Mouse (Mus musculus) lung, postnatal 10 days (tissue): ENCODE results near the gene Magi1.
A peak's percentile ranks its signal among the peaks of the same experiment; 100 is the strongest.

Experiments used
- DNase-seq: peaks from one replicate; pipeline ENCODE4 v3.0.0; 2021

Magi1 gene

DNA sequence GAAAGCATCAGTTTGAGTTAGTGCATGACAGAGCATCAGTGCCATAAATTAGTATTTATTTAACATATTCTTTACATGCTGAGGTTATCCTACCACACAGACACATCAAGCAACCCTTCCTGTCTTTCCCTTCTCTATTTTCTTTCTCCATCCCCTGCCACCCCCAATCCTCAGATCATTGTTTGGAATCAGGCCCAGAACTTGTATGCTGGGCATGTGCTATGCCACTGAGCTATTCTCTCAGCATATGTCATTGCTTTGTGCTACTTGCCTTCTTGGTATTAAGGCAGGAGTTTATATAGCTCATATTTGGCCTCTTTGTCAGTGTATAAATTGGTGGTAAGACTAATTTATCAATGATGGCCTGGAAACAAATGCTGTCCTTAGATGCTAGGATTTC is 494.0 kb downstream of the Magi1 start:
- no peak for DNase-seq

DNA sequence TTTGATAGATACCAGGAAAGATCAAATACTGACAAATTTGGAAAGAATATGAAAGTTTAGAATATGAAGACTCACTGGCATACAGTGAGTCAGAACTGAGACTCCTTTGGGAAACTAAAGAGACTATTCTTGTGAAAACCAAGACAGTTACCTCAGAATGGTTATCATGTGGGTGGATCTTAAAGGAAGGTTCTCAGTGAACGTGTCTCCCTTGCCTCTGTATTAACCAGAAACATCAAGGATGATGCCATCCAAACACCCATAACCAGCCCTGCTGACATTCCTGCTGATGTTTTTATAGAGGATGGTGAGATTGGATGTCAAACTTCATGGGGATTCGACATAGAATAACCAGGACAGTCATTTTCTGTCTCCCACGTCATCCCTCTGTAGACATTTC is 496.7 kb downstream of the Magi1 start:
- no peak for DNase-seq

DNA sequence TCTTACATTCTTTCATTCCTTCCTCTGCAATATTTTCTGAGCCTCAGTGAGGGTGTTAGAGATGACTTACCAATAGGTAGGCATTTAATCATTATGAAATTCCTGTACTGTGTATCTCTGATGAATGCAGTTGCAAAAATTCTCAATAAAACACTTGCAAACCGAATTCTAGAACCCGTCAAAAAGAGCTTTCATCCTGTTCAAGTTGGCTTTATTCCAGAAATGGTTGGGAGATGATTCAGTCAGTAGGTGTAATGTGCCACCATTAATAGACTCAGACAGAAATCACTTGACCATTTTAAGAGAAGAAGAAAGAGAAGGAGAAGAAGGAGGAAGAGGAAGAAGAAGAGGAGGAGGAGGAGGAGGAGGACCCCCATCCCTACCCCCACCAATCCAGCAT is 497.5 kb downstream of the Magi1 start:
- no peak for DNase-seq

DNA sequence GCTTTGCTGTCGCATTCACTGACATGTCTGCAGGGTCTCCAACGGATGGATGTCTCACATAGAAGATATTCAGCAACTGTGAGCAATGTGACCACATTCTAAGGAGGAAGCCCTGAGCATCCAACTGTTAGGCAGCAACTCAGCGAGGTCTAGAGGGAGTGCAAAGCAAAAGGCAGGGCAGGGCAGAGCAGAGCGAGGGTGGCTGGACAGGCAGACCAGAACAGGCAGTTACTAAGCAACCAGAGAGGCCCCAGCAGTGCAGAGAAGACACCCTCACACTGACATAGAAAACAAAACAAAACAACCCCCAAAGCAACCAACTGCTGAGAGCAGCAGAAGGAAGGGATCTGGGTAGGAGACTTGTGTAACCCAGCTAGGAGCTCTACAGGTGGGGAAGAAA is 512.6 kb downstream of the Magi1 start:
- DNase-seq, result no peak

DNA sequence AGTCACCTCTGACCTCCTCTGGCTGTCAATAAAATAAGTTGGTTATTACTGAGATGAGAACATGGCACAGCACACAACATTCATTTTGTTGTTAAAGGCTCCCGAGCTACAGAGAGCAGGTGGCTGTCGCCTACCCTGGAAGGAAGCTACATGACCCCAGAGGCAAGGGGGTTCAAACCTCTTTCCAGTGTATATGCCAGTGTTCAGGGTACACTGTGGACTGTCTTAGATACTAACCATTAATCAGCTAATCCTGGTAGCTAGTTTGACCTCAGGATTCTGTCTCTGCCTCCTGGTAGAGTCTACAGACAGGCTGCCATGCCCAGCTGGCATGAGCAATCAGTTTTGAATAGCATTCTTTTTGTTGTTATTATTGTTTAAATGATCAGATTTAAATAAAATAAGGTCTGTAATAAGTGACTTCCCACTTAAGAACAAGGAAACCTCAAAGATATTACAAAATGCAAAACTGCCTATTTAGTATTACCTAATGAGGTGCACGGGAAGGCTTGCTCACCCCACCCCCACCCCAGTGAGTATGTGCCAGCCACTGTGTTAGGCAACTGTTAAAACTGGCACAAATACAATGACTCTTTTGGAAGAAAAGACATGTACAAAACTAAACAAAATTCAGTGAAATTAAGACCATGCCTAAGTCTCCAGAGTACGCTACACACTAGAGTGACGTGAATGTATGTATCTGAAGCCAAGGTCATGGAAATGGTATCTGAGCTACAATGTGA is 513.3 kb downstream of the Magi1 start:
- DNase-seq, result no peak

DNA sequence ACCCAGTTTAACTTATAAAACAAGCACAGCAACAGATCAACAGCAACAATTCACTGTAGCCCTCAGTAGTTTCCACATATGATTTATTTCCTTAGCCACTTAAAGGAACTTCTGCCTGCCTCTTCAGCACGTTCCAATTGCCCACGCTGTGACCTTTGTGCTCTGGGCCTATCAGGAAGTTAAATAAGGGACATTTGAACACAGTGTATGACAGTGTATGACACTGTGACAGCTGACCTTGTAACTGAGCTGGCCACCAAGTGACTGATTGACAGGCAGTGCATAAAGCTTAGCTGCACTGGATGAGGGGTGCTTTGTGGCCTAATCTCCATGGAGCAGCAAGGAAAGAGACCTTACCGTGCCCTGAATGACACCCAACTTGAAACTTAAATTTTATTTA is 525.6 kb downstream of the Magi1 start:
- no peak for DNase-seq

DNA sequence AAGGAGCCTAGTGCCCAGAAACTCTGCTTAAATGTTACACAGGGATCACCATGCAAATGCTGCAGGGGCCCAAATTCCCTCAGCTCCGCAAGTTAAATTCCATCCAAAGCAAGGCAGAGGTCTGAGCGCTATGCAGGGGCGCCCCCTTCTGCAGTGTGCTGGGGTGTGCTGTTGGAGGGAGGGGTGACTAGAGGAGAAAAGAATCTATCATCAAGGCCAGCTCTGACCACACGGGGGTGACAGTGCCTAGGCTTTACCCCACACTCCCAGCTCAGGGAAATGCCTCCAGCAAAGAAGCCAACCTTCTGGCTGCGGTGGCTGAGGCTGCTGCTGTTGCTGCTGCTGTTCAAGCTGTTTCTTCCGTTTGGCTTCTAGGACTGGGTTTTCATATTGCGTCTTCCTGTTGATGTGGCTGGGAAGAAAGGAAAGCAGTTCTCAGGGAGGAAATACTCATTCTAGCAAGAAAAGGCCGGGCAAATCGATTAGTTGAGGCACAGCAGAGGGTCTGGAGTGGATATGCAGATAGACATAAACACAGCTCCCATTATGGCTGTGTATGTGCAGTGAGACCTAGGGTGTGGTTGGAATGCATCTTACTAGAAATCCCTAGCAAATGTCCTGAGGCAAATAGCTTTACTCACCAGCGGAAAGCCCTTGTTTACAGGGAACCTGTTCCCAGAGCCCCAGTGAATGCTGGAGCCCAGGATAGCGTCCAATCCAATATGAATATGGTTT is 526.2 kb downstream of the Magi1 start:
- peak; percentile 92 for DNase-seq

DNA sequence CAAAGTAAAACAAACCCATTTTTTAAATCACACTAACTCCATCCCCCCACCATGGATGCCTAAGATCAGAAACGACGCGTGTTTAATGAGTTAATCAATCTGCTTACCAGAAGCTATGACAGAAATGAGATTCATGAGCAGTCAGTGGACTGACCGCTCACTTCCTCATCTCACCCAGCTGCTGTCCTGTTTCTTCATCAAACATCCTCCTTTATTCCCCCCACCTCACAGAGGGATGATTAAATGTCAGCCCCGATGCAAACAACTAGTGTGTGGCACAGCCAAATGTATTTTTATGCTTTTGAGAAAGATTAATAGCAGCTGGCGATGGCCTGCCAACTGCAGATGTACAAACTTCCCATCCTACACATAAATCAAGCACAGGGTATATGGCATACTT is 540.6 kb downstream of the Magi1 start:
- no peak for DNase-seq

DNA sequence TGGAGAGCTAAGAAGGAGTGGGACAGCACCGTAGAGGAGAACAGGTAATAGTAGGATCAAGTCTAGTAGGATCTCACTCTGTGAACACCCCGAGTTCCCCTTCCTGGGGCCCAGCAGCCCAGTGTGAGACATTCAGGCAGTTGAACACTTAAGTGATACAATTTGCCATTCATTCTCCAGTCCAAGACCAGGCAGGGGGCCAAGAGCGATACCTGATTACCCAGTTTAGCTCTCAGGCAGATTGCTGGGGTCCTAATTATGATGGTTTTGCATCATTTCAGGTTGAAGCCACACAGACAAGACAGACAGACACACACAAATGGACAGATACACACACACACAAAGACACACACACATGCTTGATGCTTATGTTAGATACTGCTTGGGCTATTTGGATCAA is 543.9 kb downstream of the Magi1 start:
- no peak for DNase-seq

DNA sequence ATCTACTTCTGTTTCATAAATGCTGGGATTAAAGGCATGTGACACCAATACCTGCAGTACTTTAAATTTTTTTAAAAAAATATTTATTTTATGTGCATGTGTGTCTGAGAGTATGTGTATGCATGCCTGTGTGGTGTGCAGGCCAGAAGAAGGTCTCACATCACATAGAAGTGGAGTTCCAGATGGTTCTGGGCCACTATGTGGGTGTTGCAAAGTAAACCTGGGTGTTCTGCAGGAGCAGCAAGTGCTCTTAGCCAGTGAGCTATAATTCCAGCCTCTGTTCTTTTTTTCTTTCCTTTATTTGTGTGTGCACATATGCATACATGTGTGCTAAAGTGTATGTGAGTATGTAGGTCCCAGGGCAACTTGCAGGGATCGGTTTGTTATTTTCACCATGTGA is 546.6 kb downstream of the Magi1 start:
- no peak for DNase-seq

DNA sequence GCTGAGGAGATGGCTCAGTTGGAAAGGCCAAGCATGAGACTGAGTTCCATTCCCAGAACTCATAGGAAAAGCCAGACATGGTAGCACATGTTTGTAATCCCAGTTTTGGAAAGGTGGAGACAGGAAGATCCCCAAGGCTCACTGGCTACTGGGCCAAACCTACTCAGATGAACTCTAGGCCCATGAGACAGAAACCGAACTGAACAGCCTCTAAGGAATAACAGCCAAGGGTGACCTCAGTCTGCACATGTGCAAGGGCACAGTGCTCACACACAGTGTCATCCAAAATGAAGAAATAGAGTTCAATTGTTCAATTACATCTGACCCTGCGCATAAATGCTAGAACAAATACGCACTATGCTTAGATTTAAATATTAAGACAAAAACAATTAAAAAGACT is 547.6 kb downstream of the Magi1 start:
- DNase-seq, result no peak

DNA sequence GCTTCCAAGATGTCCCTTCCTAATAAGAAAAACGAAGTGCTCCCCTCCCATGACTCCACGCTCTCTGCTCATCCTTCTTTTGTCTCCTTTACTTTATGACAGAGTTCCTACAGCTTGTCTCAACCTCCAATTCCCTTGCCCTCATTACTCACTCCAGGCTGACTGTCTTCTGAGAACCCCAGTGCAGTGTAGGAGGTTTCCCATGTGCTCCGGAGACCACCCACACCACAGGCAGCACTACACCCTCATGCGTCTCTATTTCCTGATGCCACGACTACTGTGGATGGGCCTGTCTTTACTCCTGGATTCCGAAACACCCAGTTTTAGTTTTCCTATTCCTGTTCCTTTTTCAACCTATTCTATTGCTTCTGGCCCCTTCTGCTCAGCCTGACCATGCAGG is 549.9 kb downstream of the Magi1 start:
- DNase-seq, result no peak

DNA sequence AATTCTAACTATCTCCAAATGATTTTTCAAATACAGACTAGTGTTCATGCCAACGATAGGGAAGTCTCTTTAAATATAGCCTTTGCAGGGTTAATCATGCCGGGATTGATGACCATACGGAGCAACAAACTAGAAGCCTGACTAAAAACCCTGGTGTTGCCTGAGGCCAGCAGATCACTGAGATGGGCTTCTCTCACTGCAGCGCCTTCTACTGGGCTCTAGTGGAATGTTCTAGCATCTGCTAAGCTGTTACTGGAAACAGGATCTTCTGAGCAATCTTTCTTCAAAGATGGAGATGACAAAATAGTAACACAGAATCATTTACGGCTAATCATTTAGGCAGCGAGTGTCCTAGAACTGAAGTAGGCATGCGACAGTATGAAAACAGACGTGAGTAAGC is 554.0 kb downstream of the Magi1 start:
- DNase-seq, result peak; percentile 34

DNA sequence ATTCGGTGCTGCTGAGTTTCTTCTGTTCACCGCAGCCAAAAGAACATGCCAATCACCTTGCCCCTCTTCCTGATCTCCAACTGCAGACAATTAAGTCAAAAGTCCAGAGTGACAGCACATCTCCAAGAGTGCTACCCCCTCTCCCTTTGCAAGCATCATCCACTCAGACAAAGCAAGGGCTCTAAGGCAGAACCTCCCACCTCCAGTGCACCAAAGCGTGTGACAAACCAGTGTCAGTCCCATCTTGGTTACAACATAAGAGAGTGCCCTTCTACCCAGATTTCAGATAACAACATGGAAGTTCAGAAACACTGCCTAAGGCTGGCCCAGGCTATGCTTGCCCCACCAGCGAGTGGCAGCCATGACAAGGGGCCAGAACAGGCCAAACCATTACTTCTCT is 554.9 kb downstream of the Magi1 start:
- no peak for DNase-seq

DNA sequence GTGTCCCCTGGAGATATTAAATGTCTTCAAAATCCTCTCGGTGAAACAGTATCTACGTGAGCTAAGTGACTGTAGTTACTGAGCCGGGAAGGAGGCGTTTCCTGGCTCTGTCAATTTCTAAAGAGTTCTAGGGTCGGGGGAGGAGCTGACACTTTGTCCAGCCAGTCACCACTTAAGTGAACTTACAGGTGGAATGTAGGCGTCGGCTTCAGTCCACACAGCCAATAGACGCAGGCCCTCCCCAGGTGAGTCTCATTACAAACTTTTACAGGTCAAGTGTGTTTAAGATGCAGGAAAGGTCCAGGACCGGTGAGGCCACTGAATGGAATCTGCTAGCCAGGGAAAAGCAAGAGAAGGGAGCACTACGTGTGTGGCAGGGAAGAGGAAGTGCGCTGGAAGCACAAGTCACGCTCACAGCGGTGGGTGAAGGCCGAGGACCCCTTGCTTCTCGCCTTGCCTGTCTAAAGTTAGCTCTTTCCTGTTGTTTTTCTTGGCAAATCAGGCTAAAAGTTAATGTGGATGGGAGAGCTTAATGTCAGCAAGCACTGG is 556.0 kb downstream of the Magi1 start:
- DNase-seq, result peak; percentile 56

DNA sequence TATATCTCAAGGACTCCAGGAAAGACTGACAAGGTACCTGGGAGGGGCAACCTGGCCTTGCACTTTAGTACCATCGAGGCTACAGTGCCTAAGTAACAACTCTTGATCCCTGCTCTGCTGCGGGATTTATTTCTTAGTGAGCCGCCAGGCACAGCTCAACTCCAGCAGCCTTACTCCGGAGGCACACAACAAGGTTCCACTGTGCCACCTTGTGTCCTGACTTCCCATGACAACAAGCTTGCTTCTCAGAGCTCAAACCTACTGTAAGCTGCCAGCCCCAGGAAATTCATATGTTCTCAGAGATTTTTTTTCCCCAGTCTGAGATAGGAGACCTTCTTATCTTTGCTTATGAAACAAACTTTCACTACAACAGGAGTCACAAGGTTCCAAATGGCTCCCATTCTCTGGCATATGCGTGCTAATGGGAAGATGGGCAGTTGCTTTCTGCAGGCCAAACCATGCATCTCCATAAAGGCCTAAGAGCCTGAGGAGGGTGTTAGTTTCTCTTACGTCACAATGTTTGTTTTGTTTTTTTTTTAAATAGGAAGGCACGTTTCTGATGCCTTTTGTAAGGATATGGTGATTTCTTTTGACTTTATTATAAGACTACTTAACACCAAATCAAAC is 556.8 kb downstream of the Magi1 start:
- peak; percentile 24 for DNase-seq

DNA sequence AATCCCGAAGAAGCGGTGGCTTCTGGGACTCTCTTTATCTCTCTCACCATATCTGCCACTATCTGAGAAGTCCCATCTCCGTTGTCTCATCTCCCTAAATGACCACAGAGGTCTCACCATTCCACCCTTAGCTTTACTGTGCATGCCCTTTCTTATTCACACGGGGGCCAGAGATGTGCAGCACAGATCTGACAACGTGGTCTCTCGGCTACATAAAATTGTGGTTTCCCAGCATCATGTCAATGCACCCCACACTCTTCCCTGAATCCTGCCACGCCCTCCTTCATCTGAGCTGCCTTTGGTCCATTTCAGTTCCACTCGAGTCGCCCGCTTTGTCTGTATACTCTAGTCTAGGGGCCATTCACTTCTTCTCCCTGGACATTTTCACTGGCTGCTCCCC is 557.6 kb downstream of the Magi1 start:
- DNase-seq, result no peak

DNA sequence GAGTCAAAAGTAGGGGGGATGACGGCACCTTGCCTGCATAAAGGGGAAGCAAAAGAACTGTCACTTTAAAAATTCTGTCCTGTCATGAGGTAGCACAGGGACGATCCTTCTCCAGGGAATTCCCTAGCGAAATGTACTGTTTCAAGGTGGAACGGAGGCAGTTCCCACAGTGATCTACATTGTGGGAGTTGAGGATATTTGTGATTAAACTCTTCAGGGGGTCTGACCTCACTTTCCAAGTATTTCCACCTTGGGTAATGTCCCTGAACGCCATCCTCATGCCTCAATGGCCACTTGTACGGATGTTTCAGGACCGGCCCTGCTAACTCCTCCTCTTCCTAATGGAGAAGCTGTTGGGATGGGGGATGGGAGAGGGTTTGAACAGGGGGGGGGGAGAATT is 559.0 kb downstream of the Magi1 start:
- DNase-seq, result no peak

DNA sequence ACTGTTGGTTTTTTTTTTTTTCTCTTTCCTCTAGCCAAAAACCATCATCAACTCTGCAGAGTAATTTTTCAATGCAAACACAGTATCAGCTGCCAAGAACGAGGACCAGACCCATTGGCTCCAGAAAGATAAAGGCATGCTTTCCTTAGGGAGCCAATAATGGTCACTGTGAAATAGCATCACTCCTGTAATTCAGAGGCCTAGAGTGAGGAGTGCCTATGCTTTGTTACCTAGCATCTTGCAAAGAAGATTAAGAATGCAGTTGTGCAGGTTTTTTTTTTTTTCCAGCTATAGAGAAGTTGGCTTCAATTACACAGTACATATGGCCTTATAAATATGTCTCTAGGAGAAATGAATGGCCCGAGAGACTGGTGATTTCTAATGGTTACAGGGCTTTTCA is 560.5 kb downstream of the Magi1 start:
- DNase-seq, result no peak

DNA sequence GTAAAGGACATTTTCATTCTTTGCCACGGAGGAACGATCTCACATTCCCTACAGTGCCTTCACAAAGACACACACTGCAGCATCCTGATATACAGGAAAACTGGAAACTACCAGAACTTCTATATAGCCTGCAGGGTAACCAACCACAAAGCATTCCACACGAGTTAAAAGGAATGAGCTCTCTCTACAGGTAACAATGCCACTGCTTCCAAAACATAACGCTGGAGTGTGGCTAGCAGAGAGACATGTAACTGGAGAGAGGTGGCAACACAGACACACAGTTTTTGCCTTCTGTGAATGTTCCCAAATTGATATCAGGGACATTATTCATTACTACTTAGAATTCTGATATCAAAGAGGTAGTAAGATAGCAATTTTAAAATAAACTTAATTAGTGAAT is 564.2 kb downstream of the Magi1 start:
- DNase-seq, result no peak

DNA sequence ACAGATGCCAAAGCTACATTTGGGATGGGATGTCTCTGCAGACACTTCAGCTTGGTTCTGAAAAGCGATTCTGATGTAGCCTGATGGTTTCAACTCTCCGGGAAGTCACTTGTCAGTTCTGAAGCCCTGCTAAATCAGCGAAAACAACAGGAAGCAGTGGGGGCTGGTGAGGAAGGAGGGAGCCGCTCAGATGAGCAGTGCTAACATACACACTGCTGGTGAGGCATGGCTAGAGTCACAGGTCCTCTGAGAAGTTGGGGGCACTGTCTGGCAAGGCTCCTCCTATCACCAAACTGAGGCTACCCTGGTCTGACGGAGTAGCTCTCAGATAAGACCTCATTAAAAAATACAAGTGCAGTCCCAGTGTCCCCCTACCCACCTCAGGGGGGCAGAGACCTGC is 565.3 kb downstream of the Magi1 start:
- peak; percentile 16 for DNase-seq

DNA sequence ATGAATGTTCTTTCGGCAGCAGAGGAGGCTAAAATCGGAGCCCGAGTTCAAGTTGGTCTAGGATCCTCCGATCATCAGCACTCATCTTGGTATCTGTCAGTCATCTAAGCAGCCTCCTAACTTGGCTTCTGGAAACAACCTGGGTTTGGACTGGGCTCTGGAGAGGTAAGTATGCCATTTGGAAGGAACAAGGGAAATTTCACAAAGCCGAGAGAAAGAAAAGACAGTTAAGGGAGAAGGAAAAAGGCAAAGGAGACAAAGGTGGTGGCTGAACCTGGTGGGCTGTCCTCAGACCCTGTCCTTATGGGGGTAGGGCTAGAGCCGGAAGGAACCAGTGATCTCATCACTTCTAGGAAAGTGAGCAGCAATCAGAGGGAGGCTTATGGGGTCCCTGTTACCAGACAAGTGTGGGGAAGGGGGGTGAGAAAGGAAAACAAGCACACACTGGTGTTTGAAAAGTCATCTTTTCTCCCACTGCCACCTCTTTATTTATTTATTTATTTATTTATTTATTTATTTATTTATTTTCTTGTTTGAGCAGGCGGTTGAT is 565.8 kb downstream of the Magi1 start:
- DNase-seq, result no peak
